Mouse (Mus musculus) limb, embryonic 10.5 days (tissue): ENCODE results near the gene Gpc5. TPM values are rescaled to one million over a fixed set of nuclear protein-coding genes. Genes with fewer than 3 reads are reported as not detected.

Source experiments
- DNase-seq: peaks from one replicate; pipeline ENCODE4 v3.0.0-alpha.2; 2017; ENCODE audit warnings: low spot score
- H3K27ac ChIP-seq: fragments of 300-500 bp; sonication (generic); 2 replicates; pipeline ENCODE4 v1.5.1; 2016; ENCODE audit warnings: mild to moderate bottlenecking
- H3K27me3 ChIP-seq: fragments of 300-500 bp; sonication (generic); 2 replicates; pipeline ENCODE4 v1.6.1; 2016; ENCODE audit warnings: low read depth, mild to moderate bottlenecking; ENCODE audit not compliant: poor library complexity, severe bottlenecking
- H3K36me3 ChIP-seq: fragments of 300-500 bp; sonication (generic); 2 replicates; pipeline ENCODE4 v1.6.1; 2016; ENCODE audit warnings: mild to moderate bottlenecking, moderate library complexity
- H3K4me1 ChIP-seq: fragments of 300-500 bp; sonication (generic); 2 replicates; pipeline ENCODE4 v1.6.1; 2016
- H3K4me3 ChIP-seq: fragments of 300-500 bp; sonication (generic); 2 replicates; pipeline ENCODE4 v1.5.1; 2016; ENCODE audit warnings: mild to moderate bottlenecking, moderate library complexity
- H3K9me3 ChIP-seq: fragments of 300-500 bp; sonication (generic); replicated peaks from 2 replicates; pipeline ENCODE4 v1.6.1; 2016; ENCODE audit warnings: mild to moderate bottlenecking
- WGBS: fragments of 180-500 bp; shearing (Covaris S2); methylation state at CpG from one replicate; pipeline ENCODE4 v1.1.7; 2016; 5-methylcytosine and 5-hydroxymethylcytosine counted together
- polyA plus RNA-seq: library from polyadenylated mRNA; unstranded; fragments of >200 nt; fragmentation: Nextera tagmentation; extraction: Ambion mirVana; gene quantifications from 2 replicates; pipeline ENCODE4 v1.2.1, GENCODE M21; 2016

Gpc5 gene
- polyA plus RNA-seq, 1 experiment from 2014 or later: 8.7 TPM

DNA sequence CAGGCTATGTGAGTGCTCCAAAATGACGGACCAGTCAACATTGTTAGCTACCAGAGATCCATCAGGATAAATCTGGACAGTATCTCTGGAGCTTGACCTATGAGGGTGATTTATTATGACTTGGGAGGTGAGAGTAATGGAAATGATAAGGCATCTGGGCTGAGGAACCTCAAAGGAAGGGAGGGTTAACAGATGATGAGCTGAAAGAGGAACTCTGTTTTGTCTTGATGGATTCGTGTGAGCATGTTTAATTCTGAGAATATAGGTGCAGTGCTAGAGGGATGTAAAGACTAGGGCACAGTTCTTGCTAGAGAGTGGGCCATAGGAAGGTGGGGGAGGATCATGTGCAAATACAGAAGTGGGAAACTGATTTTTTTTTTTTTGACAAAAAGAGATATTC lies 232.2 kb downstream of the Gpc5 start:
- H3K9me3 ChIP-seq: no peaks in the 10 kb centered on the region
- 70% methylated on average over 2 of the region's 2 CpGs for WGBS
- H3K27ac ChIP-seq: no peak overlapping the region
- H3K4me1 ChIP-seq: peaks cover 12% of the 10 kb centered on the region
- H3K4me3 ChIP-seq: no peak overlapping the region
- no peaks in the 10 kb centered on the region for H3K36me3 ChIP-seq
- DNase-seq: no peak
- no peaks in the 10 kb centered on the region for H3K27me3 ChIP-seq

- Histone ChIP-seq H3K4me1 (peaks cover 12% of the 10 kb centered on the region), H3K9me3 (no peaks in the 10 kb centered on the region), H3K27me3 (no peaks in the 10 kb centered on the region), H3K36me3 (no peaks in the 10 kb centered on the region), H3K4me3 (no peak overlapping the region), H3K27ac (no peak overlapping the region)
- 70% methylated on average over 5 of the region's 5 CpGs for WGBS
- no peak for DNase-seq
These were observed 234.4 kb downstream of the Gpc5 start for GRCm38 (mm10) chr14:115326426-115326825.

DNA sequence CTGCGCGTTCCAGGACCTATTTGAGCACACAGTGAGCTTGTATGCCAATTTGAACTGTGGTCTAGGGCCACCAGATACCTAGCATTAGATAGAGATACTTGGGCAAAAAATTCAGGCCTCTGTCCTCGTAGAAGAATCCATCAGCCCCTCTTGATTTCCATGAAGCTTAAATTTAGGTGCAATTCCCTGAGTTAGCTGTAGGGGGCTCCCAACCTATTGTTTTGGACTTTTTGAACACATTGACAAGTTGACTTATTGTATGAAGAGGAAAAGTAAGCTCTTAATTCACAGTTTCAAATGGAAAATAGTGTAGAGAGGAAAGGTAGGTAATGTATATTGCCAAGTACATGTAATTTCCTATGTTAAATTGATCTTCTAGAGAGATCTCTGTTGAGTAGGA lies 247.1 kb downstream of the Gpc5 start:
- no peak overlapping the region for H3K27ac ChIP-seq
- H3K4me3 ChIP-seq: no peak overlapping the region
- no peak for DNase-seq
- 74% methylated on average over 3 of the region's 3 CpGs for WGBS
- H3K36me3 ChIP-seq: no peaks in the 10 kb centered on the region
- 0 out of 2 replicates have a peak, but pooled peaks cover 9% of the 10 kb centered on the region for H3K4me1 ChIP-seq
- no peaks in the 10 kb centered on the region for H3K27me3 ChIP-seq
- H3K9me3 ChIP-seq: no peaks in the 10 kb centered on the region

GRCm38 (mm10) chr14:115342597-115342996 lies 250.6 kb downstream of the Gpc5 start:
- WGBS: 86% methylated on average over 2 of the region's 2 CpGs
- no peaks in the 10 kb centered on the region for H3K9me3 ChIP-seq
- H3K36me3 ChIP-seq: no peaks in the 10 kb centered on the region
- no peaks in the 10 kb centered on the region for H3K27me3 ChIP-seq
- H3K4me3 ChIP-seq: no peak overlapping the region
- no peak overlapping the region for H3K27ac ChIP-seq
- no peak for DNase-seq
- H3K4me1 ChIP-seq: 0 out of 2 replicates have a peak, but pooled peaks cover 9% of the 10 kb centered on the region

DNA sequence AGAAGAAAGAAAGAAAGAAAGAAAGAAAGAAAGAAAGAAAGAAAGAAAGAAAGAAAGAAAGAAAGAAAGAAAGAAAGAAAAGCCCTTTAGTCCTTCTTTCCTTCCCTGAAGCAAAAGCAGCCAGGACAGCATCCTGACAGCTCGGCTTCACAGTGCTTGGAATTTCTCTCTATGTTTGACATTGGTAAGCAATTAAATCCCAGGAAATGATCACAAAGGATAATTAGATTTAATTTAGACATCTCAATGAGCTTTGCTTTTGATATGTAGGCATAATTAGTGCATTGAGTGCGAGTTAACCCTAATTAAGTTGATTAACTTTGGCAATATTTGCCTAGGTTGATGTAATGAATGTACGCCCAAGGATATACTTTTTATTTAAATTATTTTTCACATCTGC lies 257.4 kb downstream of the Gpc5 start:
- WGBS: 81% methylated on average over 3 of the region's 3 CpGs
- Histone ChIP-seq H3K4me3 (no peak overlapping the region), H3K27me3 (no peaks in the 10 kb centered on the region), H3K9me3 (no peaks in the 10 kb centered on the region), H3K36me3 (no peaks in the 10 kb centered on the region), H3K4me1 (no peaks in the 10 kb centered on the region), H3K27ac (no peak overlapping the region)
- no peak for DNase-seq

GRCm38 (mm10) chr14:115365320-115365935 lies 273.4 kb downstream of the Gpc5 start:
- H3K4me3 ChIP-seq: no peak overlapping the region
- no peak overlapping the region for H3K27ac ChIP-seq
- H3K36me3 ChIP-seq: no peaks in the 10 kb centered on the region
- WGBS: 92% methylated on average over 3 of the region's 3 CpGs
- no peaks in the 10 kb centered on the region for H3K27me3 ChIP-seq
- DNase-seq: no peak
- H3K9me3 ChIP-seq: no peaks in the 10 kb centered on the region
- H3K4me1 ChIP-seq: no peaks in the 10 kb centered on the region

DNA sequence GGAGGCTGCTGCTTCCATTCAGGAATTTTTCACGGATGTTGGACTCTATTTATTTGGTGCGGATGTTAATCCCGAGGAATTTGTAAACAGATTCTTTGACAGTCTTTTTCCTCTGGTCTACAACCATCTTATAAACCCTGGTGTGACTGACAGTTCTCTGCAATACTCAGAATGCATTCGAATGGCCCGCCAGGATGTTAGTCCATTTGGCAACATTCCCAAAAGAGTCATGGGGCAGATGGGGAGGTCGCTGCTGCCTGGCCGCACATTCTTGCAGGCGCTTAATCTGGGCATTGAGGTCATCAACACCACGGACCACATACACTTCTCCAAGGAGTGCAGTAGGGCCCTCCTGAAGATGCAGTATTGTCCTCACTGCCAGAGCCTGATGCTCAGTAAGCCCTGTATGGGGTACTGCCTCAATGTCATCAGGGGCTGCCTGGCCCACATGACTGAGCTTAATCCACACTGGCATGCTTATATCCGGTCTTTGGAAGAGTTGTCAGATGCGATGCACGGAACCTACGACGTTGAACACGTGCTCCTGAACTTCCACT lies 277.7 kb downstream of the Gpc5 start:
- no peak for DNase-seq
- Histone ChIP-seq H3K27me3 (no peaks in the 10 kb centered on the region), H3K4me3 (no peak overlapping the region), H3K4me1 (no peaks in the 10 kb centered on the region), H3K36me3 (no peaks in the 10 kb centered on the region), H3K9me3 (no peaks in the 10 kb centered on the region), H3K27ac (no peak overlapping the region)
- WGBS: 92% methylated on average over 15 of the region's 15 CpGs

- WGBS: 19% methylated on average over 1 of the region's 1 CpGs
- Histone ChIP-seq H3K9me3 (no peaks in the 10 kb centered on the region), H3K4me3 (no peak overlapping the region), H3K27ac (no peak overlapping the region), H3K4me1 (no peaks in the 10 kb centered on the region), H3K27me3 (no peaks in the 10 kb centered on the region), H3K36me3 (no peaks in the 10 kb centered on the region)
- no peak for DNase-seq
These were observed 279.1 kb downstream of the Gpc5 start for GRCm38 (mm10) chr14:115371131-115371530.

GRCm38 (mm10) chr14:115391831-115392230 lies 299.8 kb downstream of the Gpc5 start:
- DNase-seq: no peak
- Histone ChIP-seq H3K9me3 (no peaks in the 10 kb centered on the region), H3K27ac (no peak overlapping the region), H3K27me3 (no peaks in the 10 kb centered on the region), H3K4me3 (no peak overlapping the region), H3K4me1 (0 out of 2 replicates have a peak, but pooled peaks cover 3% of the 10 kb centered on the region), H3K36me3 (no peaks in the 10 kb centered on the region)
- WGBS: 75% methylated on average over 3 of the region's 3 CpGs

GRCm38 (mm10) chr14:115392894-115393524 lies 301.0 kb downstream of the Gpc5 start:
- no peaks in the 10 kb centered on the region for H3K9me3 ChIP-seq
- H3K27me3 ChIP-seq: no peaks in the 10 kb centered on the region
- H3K36me3 ChIP-seq: no peaks in the 10 kb centered on the region
- 52% methylated on average over 14 of the region's 14 CpGs for WGBS
- no peak overlapping the region for H3K27ac ChIP-seq
- DNase-seq: peak; percentile 50
- no peak overlapping the region for H3K4me3 ChIP-seq
- 0 out of 2 replicates have a peak, but pooled peaks cover 3% of the 10 kb centered on the region for H3K4me1 ChIP-seq

GRCm38 (mm10) chr14:115406596-115406995 lies 314.6 kb downstream of the Gpc5 start:
- H3K36me3 ChIP-seq: no peaks in the 10 kb centered on the region
- DNase-seq: peak; percentile 54
- no peaks in the 10 kb centered on the region for H3K27me3 ChIP-seq
- H3K9me3 ChIP-seq: no peaks in the 10 kb centered on the region
- WGBS: 18% methylated on average over 5 of the region's 5 CpGs
- H3K4me1 ChIP-seq: peaks cover 65% of the 10 kb centered on the region
- H3K27ac ChIP-seq: peak overlapping the region; percentile 67
- no peak overlapping the region for H3K4me3 ChIP-seq

DNA sequence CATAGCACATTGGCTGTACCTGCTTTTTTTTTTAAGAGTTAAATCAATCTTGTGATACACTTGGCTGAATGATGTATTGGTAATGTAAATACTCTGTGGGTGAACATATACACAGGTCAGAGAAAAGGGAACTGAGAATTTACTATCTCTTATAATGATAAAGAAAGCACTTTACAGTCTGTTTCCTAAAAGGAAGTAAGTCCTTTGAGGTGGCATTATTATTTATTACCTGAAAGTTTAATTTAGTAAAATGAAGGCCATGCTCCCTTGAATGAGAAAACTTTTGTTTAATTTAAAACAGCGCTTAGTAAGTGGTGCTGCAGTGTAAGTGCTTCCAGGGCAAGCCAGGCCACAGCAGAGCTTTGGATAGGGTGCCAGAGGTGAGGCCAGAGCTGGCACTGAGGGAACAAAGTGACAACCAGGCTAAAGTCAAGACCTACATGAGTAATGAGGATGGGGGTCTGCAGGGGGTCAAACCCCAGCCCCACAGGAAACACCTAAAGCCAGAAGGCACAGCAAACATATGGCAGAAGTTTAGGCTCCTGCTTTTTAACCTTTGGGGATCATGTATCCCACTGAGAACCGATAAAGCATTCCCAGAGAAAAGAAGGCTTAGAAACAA lies 315.4 kb downstream of the Gpc5 start:
- Histone ChIP-seq H3K9me3 (no peaks in the 10 kb centered on the region), H3K36me3 (no peaks in the 10 kb centered on the region), H3K4me1 (peaks cover 73% of the 10 kb centered on the region), H3K4me3 (no peak overlapping the region), H3K27ac (no peak overlapping the region), H3K27me3 (no peaks in the 10 kb centered on the region)
- DNase-seq: peak; percentile 85
- WGBS: 21% methylated on average over 2 of the region's 2 CpGs

GRCm38 (mm10) chr14:115410881-115411280 lies 318.9 kb downstream of the Gpc5 start:
- no peaks in the 10 kb centered on the region for H3K27me3 ChIP-seq
- H3K36me3 ChIP-seq: no peaks in the 10 kb centered on the region
- H3K4me1 ChIP-seq: peaks cover 88% of the 10 kb centered on the region
- no peak for DNase-seq
- no peak overlapping the region for H3K4me3 ChIP-seq
- H3K9me3 ChIP-seq: no peaks in the 10 kb centered on the region
- 90% methylated on average over 1 of the region's 1 CpGs for WGBS
- peak overlapping the region; percentile 66 for H3K27ac ChIP-seq
